Mouse (Mus musculus) G1E-ER4 (cell line): ENCODE results near the gene Tmem150c. TPM values are rescaled to one million over a fixed set of nuclear protein-coding genes. Genes with fewer than 3 reads are reported as not detected.

ENCODE experiments used
- GATA1 ChIP-seq: IDR thresholded peaks from one replicate; pipeline ENCODE4 v1.8.0; 2012; ENCODE audit warnings: low read length, inconsistent platforms
- polyA plus RNA-seq: library from polyadenylated mRNA; stranded (reverse); fragments of >175 nt; gene quantifications from 2 replicates; pipeline ENCODE4 v1.2.3, GENCODE M21; 2012

Gene Tmem150c
- polyA plus RNA-seq, 1 experiment: not detected

- no peak for TF ChIP-seq GATA1
These were observed 75.5 kb downstream of the Tmem150c start for GRCm38 (mm10) chr5:100083953-100084562.

DNA sequence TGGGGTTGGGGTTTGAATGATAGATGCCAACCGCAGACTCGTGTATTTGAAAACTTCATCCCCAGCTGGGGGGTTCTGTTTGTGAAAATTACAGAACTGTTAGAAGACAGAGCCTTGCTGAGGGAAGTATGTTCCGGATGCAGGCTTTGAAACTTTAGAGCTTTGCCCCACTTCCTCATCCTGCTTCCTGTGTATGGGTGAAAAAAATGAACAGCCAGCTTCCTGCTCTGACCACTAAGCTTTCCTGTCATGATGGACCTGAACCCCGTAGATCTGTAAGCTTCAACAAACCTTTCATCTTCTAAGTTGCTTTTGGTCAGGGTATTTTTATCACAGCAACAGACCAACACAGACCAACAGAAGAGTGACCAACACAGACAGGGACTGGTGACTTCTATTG is 77.6 kb downstream of the Tmem150c start:
- TF ChIP-seq GATA1: no peak

DNA sequence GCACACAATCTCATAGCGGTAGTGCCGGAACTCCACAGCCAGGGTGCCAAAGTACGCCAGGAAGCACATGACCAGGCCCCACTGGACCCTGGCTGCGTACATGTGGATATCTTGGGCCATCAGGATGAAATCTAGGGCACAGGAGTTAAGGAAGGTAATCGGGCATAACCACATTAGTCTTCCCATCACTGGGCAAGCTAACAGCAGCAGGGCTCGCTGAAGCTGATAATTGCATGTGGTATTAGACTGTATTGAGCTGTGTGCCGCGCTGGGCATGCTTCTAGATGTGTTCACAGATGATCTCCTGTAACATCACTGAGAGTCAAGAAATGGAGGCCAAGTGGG is 79.7 kb downstream of the Tmem150c start:
- TF ChIP-seq GATA1: no peak

DNA sequence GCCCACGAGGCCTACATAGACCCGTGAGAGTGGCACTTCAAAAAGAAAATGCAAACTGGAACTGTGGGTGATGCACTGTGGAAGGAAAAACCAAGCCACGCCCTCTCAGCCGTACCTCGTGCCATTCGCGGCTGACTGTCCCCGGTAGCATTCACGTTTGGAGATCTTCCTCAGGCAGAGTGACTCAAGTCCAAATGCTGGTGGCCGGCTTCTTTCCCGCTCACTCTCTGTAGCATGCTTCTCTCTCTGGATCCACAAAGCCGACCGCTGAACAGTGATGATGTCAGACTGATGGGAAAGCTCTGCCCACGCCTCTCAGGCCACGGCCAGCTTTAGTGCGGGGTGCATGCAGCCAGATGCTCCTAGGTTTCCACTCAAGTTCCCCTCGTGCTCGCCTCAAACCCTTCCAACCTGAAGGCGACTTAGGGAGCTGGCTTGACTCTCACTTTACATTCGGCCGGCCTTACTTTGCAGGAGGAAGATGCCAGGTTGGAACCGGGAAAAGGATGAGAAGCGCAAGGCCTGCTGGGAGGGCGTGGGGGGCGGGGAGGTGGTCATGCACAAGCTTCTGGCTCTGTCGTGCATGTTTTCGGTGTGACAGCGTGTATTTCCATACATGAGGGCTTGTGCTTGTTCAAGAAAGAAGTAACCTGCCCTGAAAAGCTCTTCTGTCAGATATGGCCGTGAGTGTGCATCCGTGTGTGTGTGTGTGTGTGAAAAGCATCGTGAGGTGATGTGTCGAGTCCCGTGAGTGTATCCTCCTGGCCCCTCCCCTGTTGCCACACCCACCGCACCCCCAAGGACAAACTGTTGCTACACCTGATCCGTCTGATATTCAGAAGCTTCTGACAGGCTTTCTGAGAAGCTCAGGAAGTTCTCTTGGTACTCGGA is 80.3 kb downstream of the Tmem150c start:
- TF ChIP-seq GATA1: no peak

GRCm38 (mm10) chr5:100074571-100074970 is 85.0 kb downstream of the Tmem150c start:
- no peak for TF ChIP-seq GATA1

DNA sequence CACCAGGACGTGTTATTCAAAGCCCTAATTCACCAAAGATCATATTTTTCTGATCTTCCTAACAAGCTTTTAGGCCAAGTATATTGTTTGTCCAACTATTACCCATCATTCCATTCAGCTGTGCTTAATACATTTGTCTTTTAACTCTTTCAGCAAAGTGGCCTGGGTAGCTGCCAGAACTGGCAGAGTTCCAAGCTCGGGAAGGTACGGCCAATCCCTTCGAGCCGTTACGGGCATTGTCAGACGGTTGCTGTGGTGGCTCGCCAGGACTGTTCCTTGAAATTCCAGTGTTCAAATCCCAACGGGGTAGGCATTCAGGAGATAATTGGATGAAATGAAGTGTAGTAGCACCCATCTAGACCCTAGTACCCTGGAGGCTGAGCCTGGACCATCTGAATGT is 87.1 kb downstream of the Tmem150c start:
- TF ChIP-seq GATA1: no peak

GRCm38 (mm10) chr5:100071541-100071940 is 88.1 kb downstream of the Tmem150c start:
- no peak for TF ChIP-seq GATA1

- no peak for TF ChIP-seq GATA1
These were observed 89.4 kb downstream of the Tmem150c start for GRCm38 (mm10) chr5:100070255-100070654.

DNA sequence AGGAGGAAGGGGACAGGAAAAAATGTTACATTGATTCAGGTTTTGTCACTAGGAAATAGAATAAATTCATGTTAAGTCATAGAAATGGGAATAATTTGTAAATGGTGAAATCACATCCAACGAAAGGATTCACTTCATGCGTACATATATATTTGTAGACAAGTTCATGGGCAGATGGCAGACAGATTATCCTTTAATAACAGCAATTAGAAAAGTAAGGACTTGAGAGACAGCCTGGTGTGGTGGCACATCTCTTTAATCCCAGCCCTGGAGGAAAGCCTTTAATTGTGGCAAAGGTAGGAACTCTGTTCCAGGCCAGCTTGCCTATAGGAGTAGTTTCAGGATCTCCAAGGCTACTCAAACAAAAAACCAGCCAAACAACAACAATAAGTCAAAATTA is 90.1 kb downstream of the Tmem150c start:
- no peak for TF ChIP-seq GATA1

DNA sequence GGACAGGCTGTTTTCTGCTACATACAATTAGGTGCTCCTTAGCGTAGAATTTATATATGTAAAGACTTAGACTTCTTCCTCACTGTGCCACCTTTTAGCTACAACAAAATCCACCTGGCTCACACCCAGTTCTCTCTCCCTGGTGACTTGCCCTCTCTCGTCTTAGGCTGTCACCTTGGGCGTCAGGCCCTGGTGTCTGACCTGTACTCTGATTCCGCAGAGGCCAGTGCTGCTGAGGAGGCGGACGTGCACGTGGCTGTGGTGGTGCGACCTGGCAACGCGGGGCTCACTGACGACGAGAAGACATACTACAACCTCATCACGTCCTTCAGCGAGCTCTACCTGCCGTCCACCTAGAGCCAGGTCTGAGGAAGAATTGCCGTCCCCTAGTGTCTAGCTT is 92.0 kb downstream of the Tmem150c start:
- no peak for TF ChIP-seq GATA1

DNA sequence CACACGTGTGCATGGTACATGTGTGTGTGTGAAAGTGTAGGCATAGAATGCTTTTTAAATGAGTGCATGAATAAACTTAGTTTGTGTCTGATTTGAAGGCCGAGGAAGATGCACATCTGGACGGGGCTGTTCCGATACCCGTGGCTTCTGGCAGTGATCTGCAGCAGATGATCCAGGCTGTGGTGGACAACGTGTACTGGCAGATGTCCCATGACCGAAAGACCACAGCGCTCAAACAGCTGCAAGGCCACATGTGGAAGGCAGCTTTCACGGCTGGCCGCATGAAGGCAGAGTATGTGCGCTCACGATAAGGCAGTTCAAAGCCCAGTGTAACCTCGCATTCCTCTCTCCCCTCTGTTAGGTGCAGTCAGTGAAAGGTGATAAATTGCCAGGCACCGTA is 98.7 kb downstream of the Tmem150c start:
- no peak for TF ChIP-seq GATA1

GRCm38 (mm10) chr5:100059326-100059725 is 100.3 kb downstream of the Tmem150c start:
- TF ChIP-seq GATA1: no peak

- TF ChIP-seq GATA1: no peak
These were observed 100.9 kb downstream of the Tmem150c start for GRCm38 (mm10) chr5:100058729-100059128.

- TF ChIP-seq GATA1: no peak
These were observed 102.0 kb downstream of the Tmem150c start for GRCm38 (mm10) chr5:100057461-100058209.

DNA sequence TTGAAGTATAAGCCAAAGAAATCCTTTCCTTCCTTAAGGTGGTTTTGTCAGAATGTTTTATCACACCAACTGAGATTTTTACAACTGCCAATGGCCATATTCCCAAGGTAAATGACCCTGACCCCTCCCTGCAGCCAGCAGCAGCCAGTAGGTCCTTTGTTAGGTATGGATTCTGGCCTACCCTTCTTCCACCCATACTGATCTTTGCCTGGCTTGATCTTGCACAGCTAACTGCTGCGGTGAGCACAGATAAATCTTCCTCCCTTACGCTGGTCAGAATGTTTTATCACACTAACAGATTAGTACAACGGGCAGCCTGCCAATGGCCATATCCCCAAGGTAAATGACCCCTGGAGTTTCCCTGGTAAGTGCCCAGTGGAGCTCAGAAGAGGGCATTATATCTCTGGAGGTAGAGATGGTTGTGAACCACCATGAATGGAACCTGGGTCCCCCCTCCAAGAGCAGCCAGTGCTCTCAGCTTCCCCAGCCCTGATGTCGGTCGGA is 103.7 kb downstream of the Tmem150c start:
- no peak for TF ChIP-seq GATA1
